Mouse (Mus musculus) erythroblast, embryonic 14.5 days (primary cell): ENCODE results near the gene Tcp11x2.

Source experiments
- GATA1 ChIP-seq: IDR thresholded peaks from 2 replicates; pipeline ENCODE4 v1.6.1; 2012; ENCODE audit warnings: low read length, inconsistent platforms, mixed read lengths
- TAL1 ChIP-seq: IDR thresholded peaks from 3 replicates; pipeline ENCODE4 v1.6.1; 2012; ENCODE audit warnings: low read length, inconsistent platforms, mixed read lengths

GRCm38 (mm10) chrX:135681858-135682257 is 11.7 kb downstream of the Tcp11x2 start:
- TF ChIP-seq GATA1: no peak
- no peak for TF ChIP-seq TAL1
